Mouse (Mus musculus): ENCODE measurements around the gene Cyb5rl. TPM values are rescaled to one million over a fixed set of nuclear protein-coding genes. Genes with fewer than 3 reads are reported as not detected.
"Not testable (repeated sequence)": the region's sequence is repeated elsewhere in the genome, so short reads cannot be mapped to it uniquely, and the experiment has no call there.

The Cyb5rl gene
- total and polyA plus RNA-seq, 3 experiments: 12.6 to 25.9 (median 21.9) TPM

- DNase-seq: no peak
- 80% methylated on average over 8 of the region's 8 CpGs for WGBS
- no peak overlapping the region for H3K9ac ChIP-seq (ENCODE audit: low read depth, low read length)
- no peaks in the 10 kb centered on the region for H3K36me3 ChIP-seq (ENCODE audit: control insufficient read depth, insufficient read depth, low read length)
- intact Hi-C loops (cut with DNase I): no loop called here
- H3K27me3 ChIP-seq (ENCODE audit: control insufficient read depth, insufficient read depth, low read length): no peaks in the 10 kb centered on the region
- no peaks in the 10 kb centered on the region for H3K79me2 ChIP-seq (replicated peaks; ENCODE audit: control insufficient read depth, insufficient read depth, low read length)
- no peak overlapping the region for H3K4me3 ChIP-seq
- no peaks in the 10 kb centered on the region for H3K4me1 ChIP-seq (ENCODE audit: control insufficient read depth, insufficient read depth, low read length)
- no peak overlapping the region for H3K27ac ChIP-seq
- TF ChIP-seq POLR2A (IDR thresholded peaks at IDR 0.05; ENCODE audit: insufficient read depth, low read depth, low read length) (no peak), EP300 (IDR thresholded peaks at IDR 0.05; ENCODE audit: insufficient read depth, low read depth, low read length) (no peak), CTCF (IDR thresholded peaks at IDR 0.05) (no peak)
These were observed 35.4 kb downstream of the Cyb5rl start for GRCm38 (mm10) chr4:107102220-107102619.

DNA sequence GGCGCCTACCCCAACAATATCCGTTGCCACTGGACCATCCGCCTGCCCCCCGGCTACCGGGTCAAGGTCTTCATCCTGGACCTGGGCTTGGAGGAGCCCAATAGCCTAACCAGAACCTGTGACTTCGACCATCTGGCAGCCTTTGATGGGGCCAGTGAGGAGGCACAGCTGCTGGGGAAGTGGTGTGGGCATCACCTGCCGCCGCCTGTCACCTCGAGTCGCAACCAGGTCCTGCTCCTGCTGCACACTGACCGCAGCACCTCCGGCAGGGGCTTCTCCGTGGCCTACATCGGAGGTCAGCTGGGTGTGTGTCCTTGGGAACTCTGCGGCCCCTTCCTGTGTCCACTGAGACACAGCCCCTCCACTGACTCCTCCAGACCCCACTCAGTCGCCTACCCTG, 40.0 kb downstream of the Cyb5rl start:
- no peak for TF ChIP-seq POLR2A (IDR thresholded peaks at IDR 0.05; ENCODE audit: insufficient read depth, low read depth, low read length)
- TF ChIP-seq CTCF (IDR thresholded peaks at IDR 0.05): no peak
- TF ChIP-seq EP300 (IDR thresholded peaks at IDR 0.05; ENCODE audit: insufficient read depth, low read depth, low read length): no peak
- Histone ChIP-seq H3K4me1 (ENCODE audit: control insufficient read depth, insufficient read depth, low read length) (no peaks in the 10 kb centered on the region), H3K79me2 (replicated peaks; ENCODE audit: control insufficient read depth, insufficient read depth, low read length) (no peaks in the 10 kb centered on the region), H3K4me3 (no peak overlapping the region), H3K27ac (no peak overlapping the region), H3K9ac (ENCODE audit: low read depth, low read length) (no peak overlapping the region), H3K36me3 (ENCODE audit: control insufficient read depth, insufficient read depth, low read length) (no peaks in the 10 kb centered on the region), H3K27me3 (ENCODE audit: control insufficient read depth, insufficient read depth, low read length) (no peaks in the 10 kb centered on the region)
- 87% methylated on average over 16 of the region's 16 CpGs for WGBS
- DNase-seq: no peak
- intact Hi-C loops (cut with DNase I): no loop called here

- H3K36me3 ChIP-seq (ENCODE audit: control insufficient read depth, insufficient read depth, low read length): no peaks in the 10 kb centered on the region
- WGBS: 58% methylated on average over 13 of the region's 13 CpGs
- H3K9ac ChIP-seq (ENCODE audit: low read depth, low read length): no peak overlapping the region
- H3K4me1 ChIP-seq (ENCODE audit: control insufficient read depth, insufficient read depth, low read length): no peaks in the 10 kb centered on the region
- TF ChIP-seq EP300 (IDR thresholded peaks at IDR 0.05; ENCODE audit: insufficient read depth, low read depth, low read length) (no peak), CTCF (IDR thresholded peaks at IDR 0.05) (no peak), POLR2A (IDR thresholded peaks at IDR 0.05; ENCODE audit: insufficient read depth, low read depth, low read length) (no peak)
- no peaks in the 10 kb centered on the region for H3K79me2 ChIP-seq (replicated peaks; ENCODE audit: control insufficient read depth, insufficient read depth, low read length)
- no peak overlapping the region for H3K27ac ChIP-seq
- intact Hi-C loops (cut with DNase I): no loop called here
- H3K27me3 ChIP-seq (ENCODE audit: control insufficient read depth, insufficient read depth, low read length): no peaks in the 10 kb centered on the region
- DNase-seq: no peak
- H3K4me3 ChIP-seq: no peak overlapping the region
These were observed 41.5 kb downstream of the Cyb5rl start for GRCm38 (mm10) chr4:107108291-107108731.

- H3K27ac ChIP-seq; H3K4me1 ChIP-seq (ENCODE audit: control insufficient read depth, insufficient read depth, low read length); H3K36me3 ChIP-seq (ENCODE audit: control insufficient read depth, insufficient read depth, low read length); intact Hi-C loops (cut with DNase I); H3K27me3 ChIP-seq (ENCODE audit: control insufficient read depth, insufficient read depth, low read length); H3K4me3 ChIP-seq; H3K9ac ChIP-seq (ENCODE audit: low read depth, low read length); DNase-seq; H3K79me2 ChIP-seq (replicated peaks; ENCODE audit: control insufficient read depth, insufficient read depth, low read length): not testable (repeated sequence)
- WGBS: 84% methylated on average over 6 of the region's 6 CpGs
These were observed 42.4 kb downstream of the Cyb5rl start for GRCm38 (mm10) chr4:107109181-107109580.

DNA sequence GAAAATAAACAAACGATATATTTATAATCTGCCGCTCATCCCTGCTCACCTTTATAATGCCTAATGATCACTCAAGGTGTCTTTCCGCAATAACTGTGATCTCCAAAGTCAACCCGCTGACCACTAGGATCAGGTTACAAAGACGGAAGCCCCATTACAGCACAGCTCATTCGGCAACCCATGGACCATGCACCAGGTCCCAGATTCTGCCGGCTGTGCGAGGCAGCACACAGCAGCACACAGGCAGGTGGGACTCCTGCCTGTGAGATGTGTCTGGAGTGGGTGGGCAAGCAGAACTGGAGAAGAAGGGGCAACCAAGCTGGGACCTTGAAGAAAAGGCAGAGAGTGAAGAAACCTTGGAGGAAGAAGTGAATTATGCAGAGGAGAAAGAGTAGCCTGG, 47.5 kb downstream of the Cyb5rl start:
- no peaks in the 10 kb centered on the region for H3K4me1 ChIP-seq (ENCODE audit: control insufficient read depth, insufficient read depth, low read length)
- no peak overlapping the region for H3K27ac ChIP-seq
- no peak for DNase-seq
- no peaks in the 10 kb centered on the region for H3K79me2 ChIP-seq (replicated peaks; ENCODE audit: control insufficient read depth, insufficient read depth, low read length)
- no peaks in the 10 kb centered on the region for H3K36me3 ChIP-seq (ENCODE audit: control insufficient read depth, insufficient read depth, low read length)
- no peaks in the 10 kb centered on the region for H3K27me3 ChIP-seq (ENCODE audit: control insufficient read depth, insufficient read depth, low read length)
- H3K4me3 ChIP-seq: no peak overlapping the region
- 55% methylated on average over 8 of the region's 8 CpGs for WGBS
- no peak overlapping the region for H3K9ac ChIP-seq (ENCODE audit: low read depth, low read length)
- no peak for TF ChIP-seq POLR2A (IDR thresholded peaks at IDR 0.05; ENCODE audit: insufficient read depth, low read depth, low read length)
- intact Hi-C loops (cut with DNase I): no loop called here

DNA sequence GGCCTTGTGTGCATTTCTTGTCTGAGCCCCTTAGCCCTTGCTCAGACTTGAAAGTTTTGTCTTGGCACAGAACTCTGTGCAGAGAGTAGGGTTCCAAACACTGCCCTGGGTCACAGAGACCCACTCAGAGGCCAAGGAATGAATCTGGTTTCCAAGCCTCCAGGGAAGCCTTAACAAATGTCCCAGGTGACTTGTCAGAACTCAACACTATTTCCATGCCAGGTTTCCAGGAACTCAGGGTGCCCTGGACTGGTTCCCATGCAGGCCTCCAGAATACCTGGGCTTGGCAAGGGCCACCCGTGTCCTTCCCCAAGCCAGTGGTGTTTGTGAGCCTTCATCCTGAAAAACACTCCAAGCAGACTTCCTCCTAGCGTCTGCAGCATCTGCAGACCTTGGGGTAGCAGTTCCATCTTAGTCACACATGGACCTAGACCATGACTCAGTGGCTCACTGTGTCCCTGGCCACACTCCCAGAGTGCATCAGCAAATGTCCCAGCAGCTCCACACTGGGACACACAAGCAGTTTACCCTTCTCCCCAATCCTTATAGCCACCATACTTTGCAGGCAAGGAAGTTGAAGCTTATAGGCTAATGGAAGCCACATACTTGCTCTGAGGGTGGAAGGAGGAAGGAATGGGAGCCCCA, 51.1 kb downstream of the Cyb5rl start:
- TF ChIP-seq CTCF (IDR thresholded peaks at IDR 0.05) (no peak), EP300 (IDR thresholded peaks at IDR 0.05; ENCODE audit: insufficient read depth, low read depth, low read length) (no peak), POLR2A (IDR thresholded peaks at IDR 0.05; ENCODE audit: insufficient read depth, low read depth, low read length) (no peak)
- intact Hi-C loops (cut with DNase I): no loop called here
- Histone ChIP-seq H3K4me3 (no peak overlapping the region), H3K36me3 (ENCODE audit: control insufficient read depth, insufficient read depth, low read length) (no peaks in the 10 kb centered on the region), H3K4me1 (ENCODE audit: control insufficient read depth, insufficient read depth, low read length) (no peaks in the 10 kb centered on the region), H3K27me3 (ENCODE audit: control insufficient read depth, insufficient read depth, low read length) (no peaks in the 10 kb centered on the region), H3K79me2 (replicated peaks; ENCODE audit: control insufficient read depth, insufficient read depth, low read length) (no peaks in the 10 kb centered on the region), H3K9ac (ENCODE audit: low read depth, low read length) (no peak overlapping the region), H3K27ac (no peak overlapping the region)
- DNase-seq: no peak
- 61% methylated on average over 2 of the region's 2 CpGs for WGBS
